Mouse (Mus musculus) hindbrain, embryonic 10.5 days (tissue): ENCODE results near the gene Pdilt. TPM values are rescaled to one million over a fixed set of nuclear protein-coding genes. Genes with fewer than 3 reads are reported as not detected.
A peak's percentile ranks its signal among the peaks of the same experiment; 100 is the strongest.

Experiments used
- DNase-seq: peaks from one replicate; pipeline ENCODE4 v3.0.0-alpha.2; 2017; ENCODE audit warnings: low spot score
- H3K27ac ChIP-seq: fragments of 300-500 bp; sonication (generic); 2 replicates; pipeline ENCODE4 v1.5.1; 2016; ENCODE audit warnings: mild to moderate bottlenecking, moderate library complexity
- H3K27me3 ChIP-seq: fragments of 300-500 bp; sonication (generic); 2 replicates; pipeline ENCODE4 v1.6.1; 2016; ENCODE audit warnings: mild to moderate bottlenecking; ENCODE audit not compliant: poor library complexity, insufficient read depth, severe bottlenecking
- H3K36me3 ChIP-seq: fragments of 300-500 bp; sonication (generic); 2 replicates; pipeline ENCODE4 v1.6.1; 2016; ENCODE audit warnings: mild to moderate bottlenecking, moderate library complexity
- H3K4me1 ChIP-seq: fragments of 300-500 bp; sonication (generic); replicated peaks from 2 replicates; pipeline ENCODE4 v1.6.1; 2016; ENCODE audit warnings: mild to moderate bottlenecking
- H3K4me3 ChIP-seq: fragments of 300-500 bp; sonication (generic); 2 replicates; pipeline ENCODE4 v1.5.1; 2016; ENCODE audit warnings: mild to moderate bottlenecking, moderate library complexity
- H3K9me3 ChIP-seq: fragments of 300-500 bp; sonication (generic); 2 replicates; pipeline ENCODE4 v1.6.1; 2016; ENCODE audit warnings: mild to moderate bottlenecking, moderate library complexity
- WGBS: fragments of 180-500 bp; shearing (Covaris S2); methylation state at CpG from one replicate; pipeline ENCODE4 v1.1.7; 2016; 5-methylcytosine and 5-hydroxymethylcytosine counted together
- polyA plus RNA-seq: library from polyadenylated mRNA; unstranded; fragments of >200 nt; fragmentation: Nextera tagmentation; extraction: Ambion mirVana; gene quantifications from 2 replicates; pipeline ENCODE4 v1.2.1, GENCODE M21; 2016

Gene Pdilt
- polyA plus RNA-seq, 1 experiment from 2014 or later: not detected

GRCm38 (mm10) chr7:119527135-119527534, 3.8 kb upstream of the Pdilt start:
- DNase-seq: no peak
- Histone ChIP-seq H3K27me3 (no peaks in the 10 kb centered on the region), H3K4me3 (no peak overlapping the region), H3K4me1 (no peaks in the 10 kb centered on the region), H3K27ac (no peak overlapping the region), H3K9me3 (no peaks in the 10 kb centered on the region), H3K36me3 (no peaks in the 10 kb centered on the region)
- 96% methylated on average over 1 of the region's 1 CpGs for WGBS

GRCm38 (mm10) chr7:119526486-119526885, 3.2 kb upstream of the Pdilt start:
- H3K27ac ChIP-seq: no peak overlapping the region
- 79% methylated on average over 13 of the region's 13 CpGs for WGBS
- no peaks in the 10 kb centered on the region for H3K36me3 ChIP-seq
- no peak for DNase-seq
- H3K27me3 ChIP-seq: no peaks in the 10 kb centered on the region
- H3K9me3 ChIP-seq: no peaks in the 10 kb centered on the region
- H3K4me3 ChIP-seq: no peak overlapping the region
- no peaks in the 10 kb centered on the region for H3K4me1 ChIP-seq

- no peak overlapping the region for H3K27ac ChIP-seq
- H3K36me3 ChIP-seq: no peaks in the 10 kb centered on the region
- no peaks in the 10 kb centered on the region for H3K9me3 ChIP-seq
- DNase-seq: no peak
- H3K4me1 ChIP-seq: no peaks in the 10 kb centered on the region
- WGBS: 69% methylated on average over 2 of the region's 2 CpGs
- no peaks in the 10 kb centered on the region for H3K27me3 ChIP-seq
- H3K4me3 ChIP-seq: no peak overlapping the region
Observed at GRCm38 (mm10) chr7:119525881-119526281, 2.6 kb upstream of the Pdilt start.

GRCm38 (mm10) chr7:119522385-119522784, 904 bp downstream of the Pdilt start:
- no peaks in the 10 kb centered on the region for H3K4me1 ChIP-seq
- DNase-seq: no peak
- 90% methylated on average over 1 of the region's 1 CpGs for WGBS
- no peaks in the 10 kb centered on the region for H3K27me3 ChIP-seq
- H3K4me3 ChIP-seq: no peak overlapping the region
- H3K9me3 ChIP-seq: no peaks in the 10 kb centered on the region
- H3K27ac ChIP-seq: no peak overlapping the region
- H3K36me3 ChIP-seq: no peaks in the 10 kb centered on the region

GRCm38 (mm10) chr7:119521816-119522215, 1.5 kb downstream of the Pdilt start:
- H3K4me3 ChIP-seq: no peak overlapping the region
- H3K27me3 ChIP-seq: no peaks in the 10 kb centered on the region
- DNase-seq: no peak
- WGBS: 81% methylated on average over 3 of the region's 3 CpGs
- no peak overlapping the region for H3K27ac ChIP-seq
- H3K9me3 ChIP-seq: no peaks in the 10 kb centered on the region
- H3K4me1 ChIP-seq: no peaks in the 10 kb centered on the region
- H3K36me3 ChIP-seq: no peaks in the 10 kb centered on the region

- Histone ChIP-seq H3K9me3 (no peaks in the 10 kb centered on the region), H3K36me3 (no peaks in the 10 kb centered on the region), H3K4me1 (no peaks in the 10 kb centered on the region), H3K27ac (no peak overlapping the region), H3K27me3 (no peaks in the 10 kb centered on the region), H3K4me3 (no peak overlapping the region)
- peak; percentile 74 for DNase-seq
- 48% methylated on average over 5 of the region's 5 CpGs for WGBS
Observed at GRCm38 (mm10) chr7:119519654-119520053, 3.6 kb downstream of the Pdilt start.

- Histone ChIP-seq H3K27ac (no peak within 1 kb of the TSS), H3K36me3 (no peaks in the 10 kb centered on the region), H3K4me3 (no peak within 1 kb of the TSS), H3K27me3 (no peaks in the 10 kb centered on the region), H3K4me1 (no peaks in the 10 kb centered on the region), H3K9me3 (no peaks in the 10 kb centered on the region)
- WGBS: 72% methylated on average over 5 of the region's 5 CpGs
- no peak for DNase-seq
Observed at GRCm38 (mm10) chr7:119519163-119519562, 4.1 kb downstream of the Pdilt start, which contains the start of gene Acsm5. Gene Acsm5 (plus strand): TSS chr7:119519463.

- no peaks in the 10 kb centered on the region for H3K4me1 ChIP-seq
- H3K9me3 ChIP-seq: no peaks in the 10 kb centered on the region
- DNase-seq: no peak
- no peak overlapping the region for H3K27ac ChIP-seq
- no peaks in the 10 kb centered on the region for H3K36me3 ChIP-seq
- WGBS: 90% methylated on average over 7 of the region's 7 CpGs
- no peaks in the 10 kb centered on the region for H3K27me3 ChIP-seq
- H3K4me3 ChIP-seq: no peak overlapping the region
Observed at GRCm38 (mm10) chr7:119516272-119516558, 7.1 kb downstream of the Pdilt start.

- H3K4me1 ChIP-seq: no peaks in the 10 kb centered on the region
- peak; percentile 15 for DNase-seq
- no peaks in the 10 kb centered on the region for H3K9me3 ChIP-seq
- H3K36me3 ChIP-seq: no peaks in the 10 kb centered on the region
- H3K4me3 ChIP-seq: no peak overlapping the region
- no peaks in the 10 kb centered on the region for H3K27me3 ChIP-seq
- 73% methylated on average over 10 of the region's 10 CpGs for WGBS
- H3K27ac ChIP-seq: no peak overlapping the region
Observed at GRCm38 (mm10) chr7:119515492-119516271, 7.6 kb downstream of the Pdilt start.

GRCm38 (mm10) chr7:119513056-119513455, 10.2 kb downstream of the Pdilt start:
- peak; percentile 60 for DNase-seq
- WGBS: 32% methylated on average over 7 of the region's 7 CpGs
- no peak overlapping the region for H3K27ac ChIP-seq
- H3K4me3 ChIP-seq: no peak overlapping the region
- no peaks in the 10 kb centered on the region for H3K36me3 ChIP-seq
- H3K9me3 ChIP-seq: no peaks in the 10 kb centered on the region
- no peaks in the 10 kb centered on the region for H3K27me3 ChIP-seq
- H3K4me1 ChIP-seq: no peaks in the 10 kb centered on the region

- H3K9me3 ChIP-seq: no peaks in the 10 kb centered on the region
- H3K27ac ChIP-seq: no peak overlapping the region
- no peaks in the 10 kb centered on the region for H3K4me1 ChIP-seq
- no peak for DNase-seq
- no peaks in the 10 kb centered on the region for H3K36me3 ChIP-seq
- H3K27me3 ChIP-seq: no peaks in the 10 kb centered on the region
- H3K4me3 ChIP-seq: no peak overlapping the region
- WGBS: 92% methylated on average over 4 of the region's 4 CpGs
Observed at GRCm38 (mm10) chr7:119511143-119511542, 12.1 kb downstream of the Pdilt start.

- no peak overlapping the region for H3K27ac ChIP-seq
- H3K27me3 ChIP-seq: no peaks in the 10 kb centered on the region
- H3K36me3 ChIP-seq: no peaks in the 10 kb centered on the region
- 84% methylated on average over 4 of the region's 4 CpGs for WGBS
- no peaks in the 10 kb centered on the region for H3K9me3 ChIP-seq
- DNase-seq: no peak
- no peak overlapping the region for H3K4me3 ChIP-seq
- H3K4me1 ChIP-seq: no peaks in the 10 kb centered on the region
Observed at GRCm38 (mm10) chr7:119490041-119490780, 33.1 kb downstream of the Pdilt start.

- Histone ChIP-seq H3K4me1 (no peaks in the 10 kb centered on the region), H3K4me3 (no peak overlapping the region), H3K36me3 (no peaks in the 10 kb centered on the region), H3K27ac (no peak overlapping the region), H3K27me3 (no peaks in the 10 kb centered on the region), H3K9me3 (no peaks in the 10 kb centered on the region)
- 90% methylated on average over 5 of the region's 5 CpGs for WGBS
- no peak for DNase-seq
Observed at GRCm38 (mm10) chr7:119486683-119487082, 36.6 kb downstream of the Pdilt start.
